Mouse (Mus musculus) thymus, adult 2 months (tissue): ENCODE measurements around the gene Cdh13.

Source experiments
- CTCF ChIP-seq: fragments of 200-500 bp; IDR thresholded peaks from 2 replicates; pipeline ENCODE4 v1.5.1; 2012; ENCODE audit warnings: mild to moderate bottlenecking, control low read depth, low read length, moderate library complexity, borderline replicate concordance; ENCODE audit not compliant: control insufficient read depth, poor library complexity, insufficient read depth; ENCODE audit errors: extremely low read depth
- POLR2A ChIP-seq: fragments of 200-500 bp; IDR thresholded peaks from 2 replicates; pipeline ENCODE4 v1.6.1; 2012; ENCODE audit warnings: mild to moderate bottlenecking, low read length, control low read depth, moderate library complexity; ENCODE audit not compliant: control insufficient read depth, poor library complexity, insufficient read depth; ENCODE audit errors: extremely low read depth

- TF ChIP-seq CTCF (no peak), POLR2A (no peak)
Observed at GRCm38 (mm10) chr8:119128266-119128665, 844.7 kb downstream of the Cdh13 start.
